Mouse (Mus musculus): ENCODE results near the gene Ahnak. TPM values are rescaled to one million over a fixed set of nuclear protein-coding genes. Genes with fewer than 3 reads are reported as not detected.

Gene Ahnak
- 10 to 100 TPM; 14.5 to 17.8 TPM for total RNA-seq (2021)

DNA sequence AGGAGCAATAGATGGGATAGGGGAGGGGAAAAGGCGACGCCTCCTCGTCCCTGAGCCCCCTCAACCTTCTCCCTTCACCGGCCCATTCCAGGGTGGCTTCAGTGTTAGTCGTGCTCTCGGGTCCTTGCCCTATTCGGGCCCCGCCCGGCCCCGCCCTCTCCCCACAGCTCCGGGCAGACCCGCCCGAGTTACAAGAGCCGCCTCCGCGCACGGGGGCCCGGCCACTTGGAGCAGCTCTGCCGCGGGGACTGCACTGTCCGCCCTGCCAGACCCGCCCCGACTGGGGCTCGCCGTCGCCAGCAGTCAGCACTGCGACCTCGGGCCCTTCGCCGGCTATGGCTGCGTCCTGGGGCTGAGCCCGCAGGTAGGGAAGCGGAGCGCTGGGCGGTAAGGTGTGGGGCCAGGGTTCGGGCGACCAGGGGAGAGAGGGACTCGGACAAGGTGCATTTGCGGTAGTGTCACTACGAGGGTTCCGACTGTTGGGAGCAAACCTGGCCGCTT lies at the start of gene Ahnak:
Gene Ahnak, plus strand, starts transcription at position 219 of the 501 bp plus-strand sequence.
- DNase-seq (ENCODE audit: extremely low spot score in 1 of 2, low spot score in 2 of 2) = peak in 1 of 2 experiments; percentile 86

DNA sequence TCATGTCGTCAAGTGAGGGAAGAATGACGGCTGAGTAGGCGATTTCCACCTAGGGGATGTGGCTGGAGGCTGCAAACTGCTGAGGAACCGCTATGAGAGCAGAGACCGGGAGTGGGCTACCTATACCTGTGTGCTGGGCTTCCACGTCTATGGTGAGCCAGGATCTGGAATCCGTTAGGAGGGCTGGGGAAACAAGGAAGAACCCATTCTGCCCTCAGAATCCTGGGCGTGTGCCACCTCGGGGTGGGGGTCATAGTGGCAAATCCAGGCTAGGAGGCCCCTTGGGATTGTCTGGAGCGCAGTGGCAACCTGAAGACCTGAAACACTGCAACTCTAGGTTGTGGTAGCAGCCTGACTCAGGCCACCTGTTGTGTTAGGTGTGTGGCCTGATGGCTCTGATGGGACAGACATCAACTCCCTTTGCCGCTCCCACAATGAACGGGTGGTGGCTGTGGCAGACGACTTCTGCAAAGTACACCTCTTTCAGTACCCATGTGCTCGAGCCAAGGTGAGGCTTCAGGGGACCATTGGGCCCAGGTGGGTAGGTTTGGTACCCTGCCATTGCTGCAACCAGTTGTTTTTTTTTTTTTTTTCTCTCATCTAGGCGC lies 48.5 kb upstream of the Ahnak start:
- DNase-seq (ENCODE audit: extremely low spot score in 1 of 2, low spot score in 2 of 2) = no peak
- intact Hi-C loops (cut with DNase I) = no loop called here

More for the DNA sequence above, at the start of gene Ahnak:
- intact Hi-C loops (cut with DNase I) = no loop called here

- intact Hi-C loops (cut with DNase I) = no loop called here
- DNase-seq (ENCODE audit: extremely low spot score in 1 of 2, low spot score in 2 of 2) = no peak
Observed at GRCm38 (mm10) chr19:8941136-8941514, 48.0 kb upstream of the Ahnak start.

DNA sequence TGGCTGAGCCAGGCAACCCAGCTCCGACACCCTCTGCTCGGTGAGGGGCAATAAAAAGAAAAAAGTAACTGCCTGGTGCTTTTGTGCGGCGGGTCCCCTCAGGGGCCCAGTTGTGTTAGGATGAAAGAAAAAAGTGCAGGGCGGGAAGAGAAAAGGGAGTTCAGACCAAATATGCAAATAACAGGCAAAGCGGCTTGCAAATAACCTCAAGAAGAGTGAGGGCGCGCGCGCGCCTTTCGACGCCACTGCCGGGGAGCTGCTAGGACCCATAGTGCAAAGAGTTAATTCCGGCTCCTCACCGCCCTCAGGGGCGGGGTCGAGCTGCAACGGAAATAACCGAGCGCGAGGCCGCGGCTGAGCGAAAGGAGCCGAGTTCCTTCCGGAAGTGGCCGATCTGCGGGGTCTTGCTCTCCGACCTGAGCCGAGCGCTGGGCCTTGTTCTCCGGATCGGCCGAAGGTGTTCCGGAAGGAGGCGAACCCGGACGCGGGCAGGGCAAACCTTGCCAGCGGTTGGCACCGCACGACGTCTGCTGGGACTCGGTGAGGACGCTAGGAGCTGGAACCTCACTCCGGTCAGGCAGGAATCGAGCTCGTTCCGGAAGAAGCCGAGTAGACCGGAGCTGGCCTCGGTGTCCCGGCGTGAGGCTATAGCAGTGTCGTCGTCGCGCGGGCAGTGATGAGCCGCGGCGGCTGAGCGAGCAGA lies 47.4 kb upstream of the Ahnak start, which contains the start of gene Mta2:
Gene Mta2, plus strand, starts transcription at position 361 of the 703 bp plus-strand sequence.
- DNase-seq (ENCODE audit: extremely low spot score in 1 of 2, low spot score in 2 of 2) = peak; percentile 93 to 98
- intact Hi-C loops (cut with DNase I) = no loop called here

DNA sequence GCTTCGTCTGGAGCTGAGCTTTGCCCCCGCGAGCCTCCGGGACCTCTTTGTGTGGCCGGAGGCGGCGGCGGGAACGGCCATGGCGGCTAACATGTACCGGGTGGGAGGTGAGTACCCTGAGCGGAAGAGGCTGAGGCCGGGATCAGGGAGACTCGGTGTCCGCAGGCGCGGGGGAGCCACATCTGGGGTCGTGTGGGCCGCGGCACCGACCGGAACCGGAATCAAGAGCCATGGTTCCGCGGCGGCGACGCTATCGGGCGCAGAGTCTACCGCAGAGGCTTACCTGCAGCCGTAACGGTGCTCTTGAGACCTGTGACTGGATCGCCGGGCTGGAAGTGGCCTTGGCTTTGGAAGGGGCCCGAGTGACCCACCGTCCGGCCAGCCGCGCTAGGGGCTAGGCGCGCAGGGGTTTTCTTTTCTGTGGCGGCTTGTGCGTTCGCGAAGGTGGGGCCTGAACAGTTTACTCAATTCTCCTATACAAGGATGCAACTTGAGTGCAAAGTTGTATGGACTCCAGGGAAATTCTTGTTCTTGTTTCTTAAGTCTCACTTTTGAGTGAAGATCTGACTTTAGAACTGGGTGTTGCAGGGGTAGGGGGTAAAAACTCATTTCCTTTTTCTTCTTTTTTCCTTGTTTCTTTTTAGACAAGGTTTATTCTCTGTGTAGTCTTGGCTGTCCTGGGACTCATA lies 46.7 kb upstream of the Ahnak start:
- DNase-seq (ENCODE audit: extremely low spot score in 1 of 2, low spot score in 2 of 2) = no peak
- intact Hi-C loops (cut with DNase I) = no loop called here

DNA sequence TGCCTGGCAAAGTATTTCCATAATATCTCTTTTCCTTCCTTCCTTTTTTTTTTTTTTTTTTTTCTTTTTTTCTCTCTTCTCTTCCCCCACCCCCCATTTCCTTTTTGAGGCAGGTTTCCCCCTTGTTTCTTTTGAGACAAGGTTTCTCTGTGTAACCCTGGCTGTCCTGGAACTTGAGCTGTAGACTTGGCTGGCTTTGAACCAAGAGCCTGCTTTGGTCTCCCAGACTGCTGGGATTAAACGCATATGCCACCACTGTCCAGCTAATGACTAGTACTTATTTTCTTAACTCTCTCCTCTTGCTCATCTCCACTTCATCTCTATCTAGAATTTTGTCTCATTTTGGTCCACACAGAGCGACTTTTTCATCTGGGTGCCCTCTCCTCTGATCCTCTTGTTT lies 46.0 kb upstream of the Ahnak start:
- intact Hi-C loops (cut with DNase I) = no loop called here
- DNase-seq (ENCODE audit: extremely low spot score in 1 of 2, low spot score in 2 of 2) = no peak

GRCm38 (mm10) chr19:8944062-8944461 lies 45.0 kb upstream of the Ahnak start:
- DNase-seq (ENCODE audit: extremely low spot score in 1 of 2, low spot score in 2 of 2) = no peak
- intact Hi-C loops (cut with DNase I) = no loop called here

DNA sequence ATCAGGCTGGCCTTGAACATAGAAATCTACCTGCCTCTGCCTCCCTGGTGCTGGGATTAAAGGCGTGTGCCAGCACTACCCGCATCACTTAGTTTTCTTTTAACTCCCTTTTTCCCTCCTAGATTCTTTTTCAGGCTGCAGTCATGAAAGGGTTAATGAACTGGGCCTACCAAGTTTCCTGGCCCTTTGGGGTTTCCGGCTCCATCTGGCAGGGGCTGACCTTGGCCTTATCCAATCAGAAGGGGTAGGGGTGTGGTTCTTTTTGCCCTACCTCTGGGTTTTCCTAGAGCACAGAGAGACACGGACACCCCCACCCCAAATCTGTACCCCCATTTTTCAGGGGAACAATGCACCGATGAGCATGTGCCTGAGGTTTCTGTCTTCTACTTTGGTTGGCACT lies 44.3 kb upstream of the Ahnak start:
- DNase-seq (ENCODE audit: extremely low spot score in 1 of 2, low spot score in 2 of 2) = peak in 1 of 2 experiments; percentile 91
- intact Hi-C loops (cut with DNase I) = no loop called here

DNA sequence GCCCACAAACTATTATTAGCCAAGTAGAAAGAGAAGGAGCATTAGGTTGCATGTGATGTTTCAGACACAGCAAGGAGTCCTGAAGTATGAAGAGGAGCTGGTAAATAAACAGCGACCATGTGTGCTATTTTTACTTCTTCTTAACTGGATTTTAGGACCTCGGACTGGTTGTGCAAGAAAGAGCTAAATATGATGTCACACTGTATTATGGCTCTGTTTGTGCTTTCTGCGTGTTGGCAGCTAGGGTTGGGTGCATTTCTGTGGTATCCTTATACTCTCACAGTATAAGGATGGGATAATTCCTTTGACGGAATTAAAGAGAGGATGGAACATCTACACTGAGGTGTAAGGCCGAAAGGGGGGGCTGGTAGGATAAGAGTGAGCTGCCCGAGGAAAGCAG lies 43.8 kb upstream of the Ahnak start:
- no peak for DNase-seq (ENCODE audit: extremely low spot score in 1 of 2, low spot score in 2 of 2)
- intact Hi-C loops (cut with DNase I) = no loop called here

DNA sequence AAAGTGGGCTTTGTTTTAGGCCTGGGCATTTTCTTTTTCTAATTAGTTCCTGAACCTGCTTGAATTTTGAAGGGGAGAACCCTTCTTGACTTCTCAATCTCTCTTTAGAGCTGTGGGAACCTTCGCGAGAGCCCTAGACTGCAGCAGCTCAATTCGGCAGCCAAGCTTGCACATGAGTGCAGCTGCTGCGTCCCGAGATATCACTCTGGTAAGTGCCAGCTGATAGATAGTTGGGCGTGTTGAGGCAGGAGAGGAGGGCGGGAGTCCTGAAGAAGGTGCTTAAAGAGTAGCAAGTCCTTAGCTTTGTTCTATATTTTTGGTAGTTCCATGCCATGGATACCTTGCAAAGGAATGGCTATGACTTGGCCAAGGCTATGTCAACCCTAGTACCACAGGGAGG lies 42.2 kb upstream of the Ahnak start:
- DNase-seq (ENCODE audit: extremely low spot score in 1 of 2, low spot score in 2 of 2) = no peak
- intact Hi-C loops (cut with DNase I) = no loop called here

DNA sequence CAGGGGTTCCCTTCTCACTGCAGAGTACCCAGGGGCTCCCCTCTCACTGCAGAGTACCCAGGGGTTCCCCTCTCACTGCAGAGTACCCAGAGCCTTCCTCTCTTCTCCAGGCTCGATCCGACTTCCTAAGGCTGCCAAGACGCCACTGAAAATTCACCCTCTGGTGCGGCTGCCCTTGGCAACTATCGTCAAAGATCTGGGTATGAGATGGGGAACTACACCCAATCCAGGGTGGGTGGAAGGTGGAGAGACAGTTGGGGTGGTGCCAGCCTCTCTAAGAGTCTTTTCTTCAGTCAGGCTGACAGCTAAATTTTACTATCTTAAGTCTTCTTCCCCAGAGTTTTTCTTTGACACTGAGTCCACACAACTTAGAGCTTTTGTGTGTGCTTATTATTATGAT lies 38.9 kb upstream of the Ahnak start:
- intact Hi-C loops (cut with DNase I) = no loop called here
- DNase-seq (ENCODE audit: extremely low spot score in 1 of 2, low spot score in 2 of 2) = no peak

DNA sequence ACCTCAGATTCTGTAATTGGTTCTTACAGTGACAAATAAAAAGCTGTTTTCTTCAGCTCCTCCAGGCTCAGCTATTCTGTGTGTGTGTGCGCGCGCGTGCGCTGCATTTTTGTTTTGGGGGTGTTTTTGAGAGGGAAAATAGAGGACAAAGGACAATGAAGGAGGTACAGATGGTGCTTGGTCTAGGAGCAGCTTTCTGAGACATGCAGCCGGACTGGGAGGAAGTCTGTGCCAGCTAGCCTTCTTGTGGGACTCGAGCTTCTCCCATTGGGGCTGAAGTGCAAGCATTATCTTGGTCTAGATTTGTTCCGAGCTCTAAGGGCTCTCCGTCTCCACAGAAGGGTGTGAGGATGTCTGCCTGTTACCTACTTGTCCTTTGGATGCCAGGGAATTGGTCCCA lies 36.8 kb upstream of the Ahnak start:
- intact Hi-C loops (cut with DNase I) = no loop called here
- DNase-seq (ENCODE audit: extremely low spot score in 1 of 2, low spot score in 2 of 2) = peak; percentile 25 to 47

- peak; percentile 90 to 97 for DNase-seq (ENCODE audit: extremely low spot score in 1 of 2, low spot score in 2 of 2)
- intact Hi-C loops (cut with DNase I) = no loop called here
Observed at GRCm38 (mm10) chr19:8953135-8954039, 35.7 kb upstream of the Ahnak start, which contains the start of gene Tut1. Tut1 (plus strand) TSS chr19:8953847.

DNA sequence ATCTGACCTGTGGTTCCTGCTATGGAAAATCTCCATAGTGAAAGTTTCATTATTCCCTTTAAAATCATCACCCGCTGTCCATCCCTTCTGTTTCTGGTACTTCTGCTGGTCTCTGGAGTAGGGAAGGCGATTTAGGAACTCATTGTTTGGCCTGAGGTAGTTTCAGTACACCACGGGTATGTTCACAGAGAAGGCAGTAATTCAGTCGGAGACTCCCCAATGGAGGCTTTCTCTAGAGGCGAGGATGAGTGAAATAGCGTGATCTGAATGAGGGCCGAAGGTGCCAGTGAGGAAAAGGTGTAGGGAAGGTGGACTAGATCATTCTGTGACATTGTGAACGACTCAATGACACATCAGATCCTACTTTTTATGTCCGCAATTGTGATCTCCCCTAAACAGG lies 34.9 kb upstream of the Ahnak start:
- intact Hi-C loops (cut with DNase I) = no loop called here
- DNase-seq (ENCODE audit: extremely low spot score in 1 of 2, low spot score in 2 of 2) = no peak

- no peak for DNase-seq (ENCODE audit: extremely low spot score in 1 of 2, low spot score in 2 of 2)
- intact Hi-C loops (cut with DNase I) = no loop called here
Observed at GRCm38 (mm10) chr19:8962256-8962655, 26.8 kb upstream of the Ahnak start.

DNA sequence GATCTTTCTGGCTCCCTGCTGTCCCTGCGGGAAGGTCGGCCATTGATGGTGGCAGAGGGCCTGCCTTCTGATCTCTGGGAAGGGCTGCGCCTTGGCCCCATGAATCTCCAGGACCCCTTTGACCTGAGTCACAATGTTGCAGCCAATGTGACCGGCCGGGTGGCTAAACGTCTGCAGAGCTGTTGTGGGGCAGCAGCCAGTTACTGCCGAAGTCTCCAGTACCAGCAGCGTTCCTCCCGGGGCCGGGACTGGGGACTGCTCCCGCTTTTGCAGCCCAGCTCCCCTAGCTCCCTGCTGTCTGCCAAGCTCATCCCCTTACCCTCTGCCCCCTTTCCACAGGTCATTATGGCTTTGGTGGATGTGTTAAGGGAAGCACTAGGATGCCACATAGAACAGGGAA lies 24.0 kb upstream of the Ahnak start:
- no peak for DNase-seq (ENCODE audit: extremely low spot score in 1 of 2, low spot score in 2 of 2)
- intact Hi-C loops (cut with DNase I) = no loop called here

- intact Hi-C loops (cut with DNase I) = no loop called here
- DNase-seq (ENCODE audit: extremely low spot score in 1 of 2, low spot score in 2 of 2) = peak in 1 of 2 experiments; percentile 59
Observed at GRCm38 (mm10) chr19:8965771-8966170, 23.3 kb upstream of the Ahnak start.

GRCm38 (mm10) chr19:8966198-8966589 lies 22.9 kb upstream of the Ahnak start:
- intact Hi-C loops (cut with DNase I) = no loop called here

More at GRCm38 (mm10) chr19:8966198-8966589, 22.9 kb upstream of the Ahnak start:
- DNase-seq (ENCODE audit: extremely low spot score in 1 of 2, low spot score in 2 of 2) = no peak

All from left cerebral cortex, postnatal 10 days (tissue).